Mouse (Mus musculus): ENCODE measurements around the gene Rbm8a. TPM values are rescaled to one million over a fixed set of nuclear protein-coding genes. Genes with fewer than 3 reads are reported as not detected.

Rbm8a gene
- total RNA-seq, 4 experiments from 2014 or later, result 41.8 to 56.2 (median 46.5) TPM

DNA sequence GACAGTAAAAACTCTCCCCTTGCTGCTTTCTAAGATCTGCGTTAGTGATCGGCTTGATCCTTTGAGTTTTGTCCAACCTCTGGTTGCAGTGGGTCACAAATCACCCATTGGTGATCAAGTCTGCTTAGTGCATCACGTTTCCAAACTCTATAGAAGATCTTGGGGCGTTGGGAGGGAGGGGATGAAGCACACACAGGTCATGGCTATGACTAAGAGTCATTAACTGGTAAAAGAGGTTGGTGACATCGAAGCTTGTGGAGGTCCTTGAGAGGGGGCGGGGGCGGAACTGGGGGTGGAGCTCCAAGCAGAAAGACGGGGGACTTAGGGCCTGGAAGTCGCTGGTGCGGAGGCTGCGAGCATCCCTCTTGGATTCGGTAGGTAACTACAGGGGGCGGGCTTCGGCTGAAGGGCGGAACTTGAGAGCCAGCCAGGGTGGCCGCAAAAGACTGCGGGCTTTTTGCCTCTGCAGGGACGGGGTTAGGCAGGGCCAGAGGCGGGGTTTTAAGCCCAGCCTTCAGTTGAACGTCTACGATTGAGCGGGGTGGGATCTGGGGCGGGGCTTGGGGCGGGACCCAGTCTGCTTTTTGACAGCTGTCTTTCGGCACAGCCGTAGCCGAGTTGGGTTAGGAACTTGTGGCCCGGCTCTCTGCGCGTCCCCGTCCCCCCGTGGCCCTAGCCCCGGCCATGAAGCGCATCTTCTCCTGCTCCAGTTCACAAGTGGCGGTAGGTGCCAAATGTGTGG, 40.2 kb downstream of the Rbm8a start, which contains the start of gene Ankrd35:
Gene Ankrd35 (plus strand): TSS at position 405 of the 742 bp plus-strand sequence.
- DNase-seq (ENCODE audit: low spot score in 2 of 2), result peak; percentile 57 to 60

DNA sequence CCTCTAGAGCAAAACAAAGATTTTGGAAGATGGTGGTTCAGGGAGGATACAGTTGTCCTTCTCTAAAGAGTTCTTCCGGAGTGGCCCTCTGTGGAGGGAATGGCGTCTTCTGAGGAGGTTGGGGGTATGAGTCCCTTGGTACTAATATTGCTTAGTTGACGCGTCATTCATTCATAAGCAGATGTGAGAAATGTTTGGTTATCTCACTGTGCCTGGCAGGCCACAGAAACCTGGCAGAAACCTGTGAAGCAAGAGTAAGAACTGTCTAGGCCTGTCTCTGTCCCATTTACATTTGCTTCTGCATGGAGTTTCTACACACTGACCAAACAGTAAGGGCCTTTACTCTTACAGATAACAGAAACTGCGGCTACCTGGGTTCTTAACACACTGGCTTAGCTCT, 41.8 kb downstream of the Rbm8a start:
- DNase-seq (ENCODE audit: low spot score in 2 of 2), result no peak

DNA sequence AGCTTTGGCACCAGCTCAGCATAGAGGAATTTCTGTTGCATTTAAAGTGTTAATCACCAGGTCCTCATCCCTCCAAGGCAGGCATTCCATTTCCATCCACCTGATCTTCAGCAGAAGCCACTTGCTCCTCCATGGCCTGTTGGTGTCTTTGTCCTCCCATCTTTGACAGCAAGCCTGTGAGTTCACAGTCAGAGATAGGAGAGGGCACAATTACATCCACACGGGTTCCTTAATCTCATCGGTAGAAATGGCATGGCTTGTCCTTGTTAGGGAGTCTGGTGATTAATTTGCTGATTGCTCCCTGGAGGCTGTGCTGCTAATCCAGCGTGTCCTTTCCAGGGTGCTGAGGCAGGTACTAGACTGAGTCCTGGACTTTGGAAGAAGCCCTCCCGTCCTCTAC, 43.8 kb downstream of the Rbm8a start:
- no peak for DNase-seq (ENCODE audit: low spot score in 2 of 2)

DNA sequence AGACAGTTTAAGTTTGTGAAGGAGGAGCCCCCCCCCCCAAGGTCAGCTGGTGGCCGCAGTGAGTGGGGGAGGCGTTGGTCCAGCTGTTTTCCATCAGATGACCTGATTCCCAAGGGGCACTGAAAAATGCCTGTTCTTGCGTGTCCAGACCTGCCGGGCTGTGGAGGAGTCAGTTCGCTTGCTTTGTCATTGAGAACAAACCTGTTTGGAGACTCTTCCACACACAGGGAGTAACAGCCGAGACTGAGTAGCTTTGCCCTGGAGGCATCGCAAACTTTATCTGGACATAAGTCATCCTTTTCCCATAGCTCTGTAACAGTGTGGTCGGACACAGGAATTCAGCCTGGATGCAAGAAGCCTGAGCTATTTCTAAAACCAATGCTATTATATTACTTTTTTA, 44.7 kb downstream of the Rbm8a start:
- no peak for DNase-seq (ENCODE audit: low spot score in 2 of 2)

DNA sequence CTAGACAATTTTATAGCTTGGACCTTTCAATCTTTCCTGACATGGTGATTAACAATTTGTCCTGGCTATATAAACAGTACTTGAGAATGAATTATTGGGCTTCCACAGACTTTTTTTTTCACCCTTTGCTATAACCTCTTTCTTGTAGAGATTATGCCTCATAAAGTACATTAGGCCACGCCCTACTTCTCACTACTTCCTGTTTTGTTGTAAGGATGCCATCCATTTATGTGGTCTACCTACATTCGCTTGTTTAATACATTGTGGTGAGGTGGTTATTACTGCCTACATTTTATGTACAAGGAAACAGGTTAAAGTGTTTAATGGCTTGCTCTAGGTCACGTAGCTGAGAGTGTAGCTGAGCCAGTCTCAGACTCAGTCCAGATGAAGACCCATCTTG, 45.4 kb downstream of the Rbm8a start:
- DNase-seq (ENCODE audit: low spot score in 2 of 2), result no peak

DNA sequence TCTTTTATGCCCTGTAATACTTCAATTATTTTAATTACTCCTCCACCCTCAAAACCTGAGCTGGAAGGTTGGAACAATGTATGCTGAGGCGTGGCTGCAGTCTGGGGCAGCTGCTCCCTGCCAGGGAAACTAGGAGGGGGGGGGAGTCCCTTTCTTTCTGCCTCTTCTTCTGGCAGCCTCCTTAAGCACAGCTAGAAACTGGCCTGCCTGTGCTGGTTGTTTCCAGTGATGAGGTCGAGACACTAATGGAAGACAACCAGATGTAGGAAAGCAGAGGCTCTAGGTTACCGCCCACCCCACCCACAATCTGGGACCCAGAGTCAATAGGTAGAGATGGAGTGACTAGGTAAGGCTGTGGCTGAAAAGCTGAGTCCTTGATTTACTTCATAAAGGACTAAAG, 46.0 kb downstream of the Rbm8a start:
- no peak for DNase-seq (ENCODE audit: low spot score in 2 of 2)

DNA sequence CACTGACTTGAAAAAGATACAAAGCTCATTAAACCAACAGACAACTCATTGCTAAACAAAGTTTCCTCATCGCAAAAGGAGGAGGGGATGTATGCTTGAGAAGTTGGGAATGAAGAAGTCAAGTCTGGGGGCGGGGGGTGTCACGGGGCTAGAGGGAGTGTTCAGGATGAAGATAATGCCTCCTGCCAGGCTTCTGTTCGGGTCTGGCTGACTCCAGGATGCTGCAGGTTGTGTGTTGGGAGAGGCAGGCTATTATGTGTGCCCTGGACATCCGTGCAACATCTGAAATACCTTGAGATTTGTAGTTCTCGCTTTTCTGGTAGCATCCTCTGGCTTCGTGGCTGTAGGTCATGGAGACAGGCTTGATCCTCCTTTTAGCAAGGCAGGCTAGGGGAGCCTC, 48.7 kb downstream of the Rbm8a start:
- DNase-seq (ENCODE audit: low spot score in 2 of 2), result no peak

DNA sequence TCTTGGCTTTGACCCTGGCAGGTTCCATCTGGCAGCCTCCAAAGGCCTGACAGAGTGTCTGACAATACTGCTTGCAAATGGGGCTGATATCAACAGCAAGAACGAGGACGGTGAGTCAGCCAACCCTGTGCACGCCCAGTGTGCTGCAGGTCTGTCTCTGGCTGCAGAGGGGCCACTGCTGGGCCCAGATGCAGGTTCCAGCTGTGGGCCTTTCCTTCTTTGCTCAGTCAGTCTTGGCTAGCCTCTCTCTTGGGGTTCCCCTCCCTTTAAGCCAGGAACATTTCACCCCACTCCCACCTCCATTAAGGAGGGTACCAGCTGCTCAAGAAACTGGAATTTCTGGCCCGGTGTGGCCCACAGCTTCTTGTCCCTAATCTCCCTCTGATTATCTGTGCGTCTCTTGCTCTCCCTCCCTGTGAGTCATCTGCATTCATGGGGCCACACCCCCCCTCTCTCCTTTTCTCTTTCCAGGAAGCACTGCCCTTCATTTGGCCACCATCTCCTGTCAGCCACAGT, 49.5 kb downstream of the Rbm8a start:
- no peak for DNase-seq (ENCODE audit: low spot score in 2 of 2)

DNA sequence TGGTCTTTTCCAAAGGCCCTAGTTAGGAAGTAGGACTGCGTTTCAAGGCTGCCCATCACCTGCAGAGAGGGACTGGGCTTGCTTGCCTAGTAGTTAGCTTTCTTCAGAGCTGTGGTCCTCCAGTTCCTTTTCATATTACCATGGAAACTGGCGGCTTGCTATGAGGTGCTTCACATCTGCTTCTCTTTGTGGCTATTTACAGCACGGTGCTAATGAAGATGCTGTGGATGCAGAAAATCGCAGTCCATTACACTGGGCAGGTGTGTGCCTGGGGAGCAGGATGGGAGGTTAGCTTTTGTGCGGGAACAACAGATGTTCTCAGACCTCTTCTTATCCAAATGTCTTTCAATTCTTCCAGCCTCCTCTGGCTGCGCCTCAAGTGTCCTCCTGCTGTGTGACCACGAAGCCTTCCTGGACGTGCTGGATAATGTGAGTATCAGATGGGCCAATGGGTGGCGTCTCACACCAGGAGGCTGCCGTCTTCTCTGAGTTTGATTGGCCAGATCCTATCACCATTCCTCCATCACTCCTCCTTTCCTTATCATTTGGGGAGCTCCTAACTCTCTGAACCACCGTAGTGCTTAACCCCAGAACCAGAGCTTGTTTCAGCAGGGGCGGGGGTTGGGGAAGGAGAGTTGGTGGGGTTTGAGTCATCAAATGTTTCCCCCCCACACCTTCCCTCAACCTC, 50.7 kb downstream of the Rbm8a start:
- no peak for DNase-seq (ENCODE audit: low spot score in 2 of 2)

Other genes with a start within 250 kb of the Rbm8a start
- gene BC107364, start 177.6 kb upstream of the Rbm8a start, total RNA-seq (2022), result not detected
- gene Hfe2, start 104.8 kb upstream of the Rbm8a start, total RNA-seq (2022), result 1 to 10 TPM; 1.4 to 2.0 (median 1.7) TPM
- 10 to 100 TPM; 21.7 to 37.3 (median 26.8) TPM for gene Txnip, start 72.0 kb upstream of the Rbm8a start, total RNA-seq (2022)
- not detected for gene Gm16253, start 52.9 kb upstream of the Rbm8a start, total RNA-seq (2022)
- 10 to 100 TPM; 22.8 to 26.6 (median 24.3) TPM for gene Polr3gl, start 35.8 kb upstream of the Rbm8a start, total RNA-seq (2022)
- gene Ankrd34a, start 33.3 kb upstream of the Rbm8a start, total RNA-seq (2022), result 10 to 100 TPM; 60.4 to 65.0 (median 61.0) TPM
- 10 to 100 TPM; 20.3 to 22.9 (median 21.9) TPM for gene Lix1l, start 28.8 kb upstream of the Rbm8a start, total RNA-seq (2022)
- 10 to 100 TPM; 52.7 to 62.6 (median 54.3) TPM for gene Pex11b, start 5.4 kb downstream of the Rbm8a start, total RNA-seq (2022)
- gene Gm42957, start 5.5 kb downstream of the Rbm8a start, total RNA-seq (2022), result under 1 TPM in 3 of 4 experiments, not detected in 1; 0.11 to 0.51 (median 0.15) TPM
- 1 to 10 TPM in 3 of 4 experiments, under 1 TPM in 1; 0.97 to 2.0 (median 1.5) TPM for gene Itga10, start 15.7 kb downstream of the Rbm8a start, total RNA-seq (2022)
- 1 to 10 TPM; 7.2 to 9.0 (median 8.6) TPM for gene Ankrd35, start 40.2 kb downstream of the Rbm8a start, total RNA-seq (2022)
- 10 to 100 TPM; 26.0 to 38.9 (median 31.5) TPM for gene Pias3, start 66.5 kb downstream of the Rbm8a start, total RNA-seq (2022)
- 10 to 100 TPM in 2 of 4 experiments, 1 to 10 TPM in 2; 8.6 to 11.8 (median 10.0) TPM for gene Nudt17, start 78.6 kb downstream of the Rbm8a start, total RNA-seq (2022)
- gene Polr3c, start 97.7 kb downstream of the Rbm8a start, total RNA-seq (2022), result 10 to 100 TPM; 24.2 to 27.6 (median 26.6) TPM
- gene Rnf115, start 97.7 kb downstream of the Rbm8a start, total RNA-seq (2022), result 10 to 100 TPM; 62.4 to 66.4 (median 64.4) TPM
- gene Pdzk1, start 199.4 kb downstream of the Rbm8a start, total RNA-seq (2022), result under 1 TPM in 3 of 4 experiments, not detected in 1; 0.33 to 0.46 (median 0.34) TPM
- not detected for gene Cd160, start 199.4 kb downstream of the Rbm8a start, total RNA-seq (2022)

All from left cerebral cortex, adult 8-10 months (tissue).